Mouse (Mus musculus) kidney, embryonic 15.5 days (tissue): ENCODE results near the gene Mbd4. TPM values are rescaled to one million over a fixed set of nuclear protein-coding genes. Genes with fewer than 3 reads are reported as not detected.

Experiments used
- ATAC-seq: fragments of 200-750 bp; cut with Nextera tagmentation; replicated peaks from 2 replicates; pipeline ENCODE4 v1.8.0; 2017; ENCODE audit warnings: moderate TSS enrichment; ENCODE audit not compliant: low FRiP score
- H3K27ac ChIP-seq: fragments of 300-500 bp; sonication (generic); 2 replicates; pipeline ENCODE4 v1.5.1; 2015; ENCODE audit warnings: mild to moderate bottlenecking, inconsistent platforms
- H3K27me3 ChIP-seq: fragments of 300-500 bp; sonication (generic); 2 replicates; pipeline ENCODE4 v1.6.1; 2015; ENCODE audit warnings: inconsistent platforms
- H3K36me3 ChIP-seq: fragments of 300-500 bp; sonication (generic); 2 replicates; pipeline ENCODE4 v1.6.1; 2015; ENCODE audit warnings: inconsistent platforms
- H3K4me1 ChIP-seq: fragments of 300-500 bp; sonication (generic); 2 replicates; pipeline ENCODE4 v1.6.1; 2015; ENCODE audit warnings: inconsistent platforms
- H3K4me2 ChIP-seq: fragments of 300-500 bp; sonication (generic); 2 replicates; pipeline ENCODE4 v1.6.1; 2015; ENCODE audit warnings: moderate library complexity, mild to moderate bottlenecking, inconsistent platforms
- H3K4me3 ChIP-seq: fragments of 300-500 bp; sonication (generic); replicated peaks from 2 replicates; pipeline ENCODE4 v1.5.1; 2015; ENCODE audit warnings: mild to moderate bottlenecking, inconsistent platforms
- H3K9ac ChIP-seq: fragments of 300-500 bp; sonication (generic); 2 replicates; pipeline ENCODE4 v1.6.1; 2015; ENCODE audit warnings: mild to moderate bottlenecking, inconsistent platforms
- H3K9me3 ChIP-seq: fragments of 300-500 bp; sonication (generic); replicated peaks from 2 replicates; pipeline ENCODE4 v1.6.1; 2016; ENCODE audit warnings: inconsistent platforms
- WGBS: fragments of 180-500 bp; shearing (Covaris S2); methylation state at CpG from one replicate; pipeline ENCODE4 v1.1.7; 2015; ENCODE audit warnings: mixed read lengths; 5-methylcytosine and 5-hydroxymethylcytosine counted together
- polyA plus RNA-seq: library from polyadenylated mRNA; unstranded; fragments of >200 nt; fragmentation: Nextera tagmentation; extraction: Ambion mirVana; gene quantifications from 2 replicates; pipeline ENCODE4 v1.2.1, GENCODE M21; 2015

Gene Mbd4
- polyA plus RNA-seq, 1 experiment from 2014 or later = 21.3 TPM

DNA sequence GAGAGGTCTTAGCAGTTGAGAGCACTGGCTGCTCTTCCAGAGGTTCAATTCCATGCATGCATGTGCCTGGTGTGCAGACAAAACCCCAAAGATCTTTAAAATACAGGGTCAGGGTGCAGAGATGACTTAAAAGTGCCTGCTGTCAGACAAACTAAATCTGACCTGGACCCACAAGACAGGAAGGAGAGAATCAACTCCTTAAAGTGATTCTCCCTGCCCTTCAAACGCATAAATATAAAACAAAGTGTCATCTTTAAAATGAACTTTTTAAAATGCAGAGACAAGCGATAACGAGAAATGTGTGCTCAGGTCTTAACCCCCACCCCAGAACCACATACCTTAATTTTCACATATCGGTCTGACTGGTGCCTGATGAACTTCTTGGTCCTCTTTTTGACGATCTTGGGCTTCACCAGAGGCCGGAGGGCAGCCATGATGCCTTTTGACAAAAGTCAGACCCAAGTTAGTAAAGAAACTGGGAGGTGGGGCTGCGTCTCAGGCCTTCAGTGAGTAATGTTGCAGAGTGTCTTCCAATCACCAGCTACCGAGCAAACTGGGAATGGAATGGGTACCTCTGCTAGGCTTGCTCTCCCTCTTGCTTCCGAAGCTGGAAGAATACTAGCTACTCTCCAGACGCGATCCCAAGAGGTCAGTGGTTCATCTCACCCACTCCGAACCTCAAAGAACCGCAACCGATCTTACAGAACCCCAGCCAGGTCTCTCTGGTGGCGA lies 45.5 kb downstream of the Mbd4 start:
- Histone ChIP-seq H3K36me3 (peaks cover 48% of the 10 kb centered on the region), H3K4me3 (peak overlapping the region; percentile 97), H3K9ac (peak overlapping the region; percentile 99), H3K27me3 (no peaks in the 10 kb centered on the region), H3K9me3 (no peaks in the 10 kb centered on the region), H3K4me2 (peak overlapping the region; percentile 74), H3K4me1 (peaks cover 29% of the 10 kb centered on the region), H3K27ac (peak overlapping the region; percentile 97)
- WGBS = 2% methylated on average over 15 of the region's 15 CpGs
- no peak for ATAC-seq

- no peak overlapping the region for H3K27ac ChIP-seq
- H3K9me3 ChIP-seq = no peaks in the 10 kb centered on the region
- no peak overlapping the region for H3K4me3 ChIP-seq
- H3K4me2 ChIP-seq = no peak overlapping the region
- ATAC-seq = no peak
- no peaks in the 10 kb centered on the region for H3K27me3 ChIP-seq
- no peak overlapping the region for H3K9ac ChIP-seq
- H3K4me1 ChIP-seq = peaks cover 29% of the 10 kb centered on the region
- H3K36me3 ChIP-seq = peaks cover 77% of the 10 kb centered on the region
- 73% methylated on average over 10 of the region's 10 CpGs for WGBS
Measured at GRCm38 (mm10) chr6:115804432-115805192, 48.6 kb downstream of the Mbd4 start.

DNA sequence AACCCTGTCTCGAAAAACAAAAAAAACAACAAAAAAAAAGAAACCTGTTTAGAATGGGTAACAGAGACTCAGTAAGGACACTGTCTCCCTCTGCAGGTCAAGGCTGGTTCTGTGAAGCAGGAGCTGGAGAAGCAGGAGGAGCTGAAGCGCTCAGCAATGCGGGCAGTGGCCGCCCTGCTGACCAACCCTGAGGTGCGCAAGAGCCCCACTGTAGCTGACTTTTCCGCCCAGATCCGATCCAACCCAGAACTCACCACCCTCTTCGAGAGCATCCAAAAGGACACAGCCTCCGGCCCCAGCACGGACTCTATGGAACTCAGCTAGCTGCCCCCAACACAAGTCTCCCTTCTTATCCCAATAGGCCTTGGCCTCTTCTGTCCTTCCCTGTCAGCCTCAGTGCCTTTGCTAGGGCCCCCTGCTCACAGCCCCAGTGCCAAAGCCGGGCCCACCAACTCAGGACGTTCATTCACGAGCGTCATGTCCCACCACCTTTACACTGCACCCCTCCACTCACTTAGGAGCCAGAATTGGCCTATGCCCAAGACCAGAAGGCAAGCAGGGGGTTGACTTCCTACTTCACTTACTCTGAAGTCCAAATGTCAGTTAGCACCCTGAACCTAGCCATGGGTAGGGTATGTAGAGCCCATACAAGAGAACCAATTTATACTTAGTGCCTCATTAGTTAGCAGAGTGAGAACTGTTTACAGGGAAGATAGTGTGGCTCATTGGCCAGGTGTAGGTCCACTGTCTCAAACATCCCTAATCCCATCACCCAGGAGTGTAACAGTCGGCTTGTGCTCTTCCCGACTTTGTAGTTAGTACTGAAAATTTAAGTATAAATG lies 49.4 kb downstream of the Mbd4 start:
- peak; percentile 62 for ATAC-seq
- peaks cover 86% of the 10 kb centered on the region for H3K36me3 ChIP-seq

GRCm38 (mm10) chr6:115801811-115802210 lies 51.4 kb downstream of the Mbd4 start:
- H3K36me3 ChIP-seq = peaks cover 97% of the 10 kb centered on the region
- H3K27ac ChIP-seq = no peak overlapping the region
- H3K9ac ChIP-seq = no peak overlapping the region
- H3K9me3 ChIP-seq = no peaks in the 10 kb centered on the region
- no peaks in the 10 kb centered on the region for H3K27me3 ChIP-seq
- H3K4me2 ChIP-seq = no peak overlapping the region
- ATAC-seq = no peak
- H3K4me1 ChIP-seq = peaks cover 19% of the 10 kb centered on the region
- no peak overlapping the region for H3K4me3 ChIP-seq
- WGBS = 93% methylated on average over 3 of the region's 3 CpGs

More for the DNA sequence above, 49.4 kb downstream of the Mbd4 start:
- Histone ChIP-seq H3K27me3 (no peaks in the 10 kb centered on the region), H3K4me1 (peaks cover 26% of the 10 kb centered on the region), H3K4me2 (no peak overlapping the region), H3K9me3 (no peaks in the 10 kb centered on the region), H3K27ac (peak overlapping the region; percentile 61), H3K4me3 (no peak overlapping the region), H3K9ac (no peak overlapping the region)
- 48% methylated on average over 16 of the region's 16 CpGs for WGBS

- ATAC-seq = no peak; the same call in 1 of the 2 replicates
- Histone ChIP-seq H3K36me3 (peaks cover 97% of the 10 kb centered on the region), H3K4me2 (no peak overlapping the region), H3K27me3 (no peaks in the 10 kb centered on the region), H3K27ac (no peak overlapping the region), H3K4me3 (no peak overlapping the region), H3K9me3 (no peaks in the 10 kb centered on the region), H3K4me1 (0 out of 2 replicates have a peak, but pooled peaks cover 7% of the 10 kb centered on the region), H3K9ac (no peak overlapping the region)
- WGBS = 90% methylated on average over 21 of the region's 21 CpGs
Measured at GRCm38 (mm10) chr6:115792691-115793215, 60.4 kb downstream of the Mbd4 start.

GRCm38 (mm10) chr6:115791842-115792686 lies 61.1 kb downstream of the Mbd4 start:
- WGBS = 70% methylated on average over 34 of the region's 34 CpGs
- Histone ChIP-seq H3K9me3 (no peaks in the 10 kb centered on the region), H3K4me1 (0 out of 2 replicates have a peak, but pooled peaks cover 7% of the 10 kb centered on the region)

DNA sequence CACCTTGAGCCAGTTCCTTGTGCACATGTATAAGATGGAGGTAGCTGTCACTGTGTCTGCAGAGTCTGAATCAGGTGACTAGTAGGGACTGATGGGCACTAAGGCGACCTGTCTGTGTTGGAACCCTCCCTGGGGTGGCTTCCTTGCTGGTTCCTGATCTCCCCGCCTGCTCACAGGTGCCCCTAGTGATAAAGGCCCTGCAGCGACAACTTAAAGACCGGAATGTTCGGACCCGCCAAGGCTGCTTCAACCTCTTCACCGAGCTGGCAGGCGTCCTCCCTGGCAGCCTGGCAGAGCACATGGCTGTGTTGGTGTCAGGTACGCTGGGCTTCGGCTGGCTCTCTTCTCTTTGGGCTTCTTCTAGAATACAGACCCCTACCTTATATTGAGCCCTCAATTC lies 62.2 kb downstream of the Mbd4 start:
- no peak overlapping the region for H3K27ac ChIP-seq
- 0 out of 2 replicates have a peak, but pooled peaks cover 7% of the 10 kb centered on the region for H3K4me1 ChIP-seq
- no peak overlapping the region for H3K4me2 ChIP-seq
- no peaks in the 10 kb centered on the region for H3K27me3 ChIP-seq
- H3K36me3 ChIP-seq = peaks cover 97% of the 10 kb centered on the region
- H3K9ac ChIP-seq = no peak overlapping the region
- no peak overlapping the region for H3K4me3 ChIP-seq
- no peak for ATAC-seq
- no peaks in the 10 kb centered on the region for H3K9me3 ChIP-seq
- WGBS = 81% methylated on average over 10 of the region's 10 CpGs

More at GRCm38 (mm10) chr6:115791842-115792686, 61.1 kb downstream of the Mbd4 start:
- no peak overlapping the region for H3K27ac ChIP-seq
- H3K27me3 ChIP-seq = no peaks in the 10 kb centered on the region
- no peak overlapping the region for H3K4me3 ChIP-seq
- no peak overlapping the region for H3K9ac ChIP-seq
- no peak overlapping the region for H3K4me2 ChIP-seq
- H3K36me3 ChIP-seq = peaks cover 97% of the 10 kb centered on the region
- ATAC-seq = peak; percentile 67

Other genes with a start within 250 kb of the Mbd4 start
- gene Raf1, start 176.7 kb downstream of the Mbd4 start, polyA plus RNA-seq = 87.0 and 94.9 TPM in 2 replicates
- gene Tmem40, start 91.0 kb downstream of the Mbd4 start, polyA plus RNA-seq = 1.8 and 2.2 TPM in 2 replicates
- gene Cand2, start 78.8 kb downstream of the Mbd4 start, polyA plus RNA-seq = 35.2 and 37.4 TPM in 2 replicates
- 2,232 and 2,490 TPM in 2 replicates for gene Rpl32, start 44.6 kb downstream of the Mbd4 start, polyA plus RNA-seq
- 1.8 TPM in 2 replicates for gene Efcab12, start 15.0 kb downstream of the Mbd4 start, polyA plus RNA-seq
- gene Ift122, start 99 bp upstream of the Mbd4 start, polyA plus RNA-seq = 32.0 and 36.9 TPM in 2 replicates
- 0.10 and 0.14 TPM in 2 replicates for gene Rho, start 78.4 kb upstream of the Mbd4 start, polyA plus RNA-seq
- gene H1foo, start 91.6 kb upstream of the Mbd4 start, polyA plus RNA-seq = not detected in 2 replicates
- gene Plxnd1, start 141.6 kb upstream of the Mbd4 start, polyA plus RNA-seq = 47.3 and 52.7 TPM in 2 replicates